Mouse (Mus musculus) c-Kit-positive CD71-positive TER-119-negative erythroid progenitor cells, embryonic 14.5 days (primary cell): Measurements from ENCODE around the gene Olfr1270.
"Not testable (repeated sequence)": the region's sequence is repeated elsewhere in the genome, so short reads cannot be mapped to it uniquely, and the experiment has no call there.

Experiments
- DNase-seq: peaks from one replicate; pipeline ENCODE4 v3.0.0-alpha.2; 2013; ENCODE audit warnings: low read depth

The Olfr1270 gene

DNA sequence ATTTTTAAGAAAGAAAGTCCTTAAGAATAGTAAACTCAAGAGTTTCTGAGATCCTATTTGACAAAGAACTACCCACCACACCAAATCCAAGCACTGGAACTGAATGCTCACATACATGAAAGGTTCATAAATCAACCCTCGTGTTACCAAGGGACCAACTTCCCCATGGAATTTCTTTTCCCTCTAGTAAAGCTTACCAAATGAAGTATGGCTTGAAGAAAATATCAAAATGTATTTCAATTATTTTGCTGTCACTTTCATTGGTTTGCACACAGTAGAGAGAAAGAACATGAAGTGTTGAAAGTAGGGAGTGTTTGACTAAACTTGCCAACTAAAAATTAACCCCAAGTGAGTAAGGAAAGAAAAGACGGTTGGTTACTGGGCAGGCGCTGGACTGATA, at the start of gene Olfr1270:
Olfr1270 (minus strand) TSS at position 101 of the 400 bp plus-strand sequence.
- no peak for DNase-seq

DNA sequence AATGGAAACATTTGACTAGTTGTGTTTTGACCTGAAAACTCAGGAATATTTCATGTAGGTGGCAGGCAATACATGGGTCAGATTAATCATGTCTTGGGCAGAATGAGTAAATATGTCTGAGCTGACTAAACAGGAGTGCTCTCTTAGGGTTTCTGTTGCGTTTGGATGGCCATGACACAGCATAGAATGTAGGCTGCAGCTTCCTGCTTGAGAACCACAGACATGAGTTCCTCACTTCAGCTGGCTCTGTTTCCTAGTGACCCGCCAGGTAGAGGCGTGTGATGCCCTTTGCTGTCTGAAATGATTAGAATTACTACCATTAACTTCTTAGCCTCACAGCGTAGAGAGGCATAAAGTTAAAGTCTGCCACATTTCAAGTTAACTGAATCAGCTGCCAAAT, 46.7 kb upstream of the Olfr1270 start:
- DNase-seq, result not testable (repeated sequence)

DNA sequence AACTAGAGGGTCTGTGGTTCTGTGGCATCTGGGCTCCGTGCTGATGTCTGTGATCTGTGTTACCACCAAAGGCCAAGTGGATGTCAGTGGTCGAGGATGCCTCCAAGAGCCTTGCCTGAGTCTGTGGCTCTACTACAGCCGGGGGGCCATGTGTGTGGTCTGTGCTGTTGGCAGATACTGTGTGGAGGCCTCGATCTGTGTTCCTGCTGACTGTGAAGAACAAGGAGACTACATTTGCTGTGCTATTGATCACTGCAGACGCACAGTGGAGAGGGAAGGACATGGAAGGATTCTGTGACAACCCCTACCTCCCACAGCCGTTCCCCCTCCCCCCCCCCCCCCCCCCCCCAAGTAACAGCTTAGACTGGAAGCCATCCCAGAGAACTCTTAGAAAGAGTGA, 42.4 kb upstream of the Olfr1270 start:
- DNase-seq, result not testable (repeated sequence)

DNA sequence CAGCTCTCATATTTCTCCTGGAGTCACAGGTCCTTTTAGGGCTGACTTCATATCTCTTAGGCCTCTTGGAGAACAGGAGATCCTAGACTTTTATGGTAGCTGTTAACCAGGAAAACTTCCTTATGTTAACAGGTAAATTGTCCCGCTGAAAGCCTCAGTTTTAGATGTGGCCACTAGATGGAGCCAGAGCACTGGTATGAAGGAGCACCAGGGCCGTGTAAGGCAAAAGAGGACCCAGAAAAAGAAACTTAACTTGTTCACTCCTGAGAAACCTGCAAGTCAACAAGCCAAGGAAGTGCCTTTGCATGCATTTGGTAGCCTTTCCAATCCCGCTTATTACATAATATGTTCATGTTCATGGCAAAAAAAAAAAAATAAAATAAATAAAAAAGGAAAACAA, 41.9 kb upstream of the Olfr1270 start:
- not testable (repeated sequence) for DNase-seq

DNA sequence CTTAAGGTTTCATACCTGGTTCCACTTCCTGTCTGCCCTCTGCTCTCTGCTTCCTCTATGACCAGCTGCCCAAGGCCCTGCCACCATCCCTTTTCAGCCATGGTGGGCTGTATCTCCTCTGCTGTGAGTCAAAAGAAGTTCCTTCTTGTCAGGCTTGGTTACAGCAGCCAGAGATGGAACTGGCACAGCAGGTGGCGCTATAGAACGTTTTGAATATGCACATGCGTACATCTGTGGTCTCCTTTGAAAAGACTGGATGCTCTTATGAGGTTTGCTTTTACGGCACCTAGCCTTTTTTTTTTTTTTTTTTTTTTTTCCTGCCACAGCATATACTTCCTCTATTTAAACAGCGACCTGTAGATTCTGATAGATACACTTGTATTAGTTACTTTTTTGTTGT, 34.2 kb upstream of the Olfr1270 start:
- not testable (repeated sequence) for DNase-seq

DNA sequence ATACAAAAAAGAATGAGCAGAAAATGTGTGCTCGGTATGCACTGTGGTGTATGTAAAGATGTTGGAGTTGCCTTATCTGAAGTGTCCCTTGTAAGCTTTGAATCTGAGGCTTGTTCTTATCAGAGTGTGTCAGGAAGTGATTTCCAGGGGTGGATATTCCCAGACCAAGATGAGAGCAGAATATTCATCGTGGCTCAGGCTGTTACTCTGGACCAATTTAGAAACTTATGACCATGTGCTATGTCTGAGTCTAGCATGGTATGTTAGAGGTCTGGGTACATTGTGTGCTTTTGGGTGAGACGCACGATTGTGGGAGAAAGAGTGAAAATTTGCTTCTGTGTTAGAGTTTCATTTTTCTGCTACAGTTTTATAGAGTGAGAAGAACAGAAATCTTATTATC, 33.2 kb upstream of the Olfr1270 start:
- DNase-seq, result not testable (repeated sequence)

DNA sequence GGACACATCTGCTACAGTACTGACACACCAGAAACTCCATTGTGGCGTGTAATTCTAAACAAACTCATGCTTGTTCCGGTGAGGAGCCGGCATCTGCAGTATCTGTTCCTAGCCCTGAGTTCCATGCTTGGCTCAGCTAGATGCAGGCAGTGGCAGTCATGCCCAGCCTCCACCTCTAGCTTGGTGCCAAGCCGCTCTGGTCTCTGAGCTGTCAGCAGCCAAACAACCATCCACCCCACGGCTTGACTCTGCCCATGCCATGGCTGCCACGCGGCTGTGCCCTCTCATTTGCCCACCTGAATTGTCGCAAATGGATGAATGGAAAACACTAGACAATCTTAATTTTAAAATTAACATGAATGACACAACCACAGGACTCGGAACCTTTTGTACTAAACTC, 1.0 kb upstream of the Olfr1270 start:
- DNase-seq, result no peak

DNA sequence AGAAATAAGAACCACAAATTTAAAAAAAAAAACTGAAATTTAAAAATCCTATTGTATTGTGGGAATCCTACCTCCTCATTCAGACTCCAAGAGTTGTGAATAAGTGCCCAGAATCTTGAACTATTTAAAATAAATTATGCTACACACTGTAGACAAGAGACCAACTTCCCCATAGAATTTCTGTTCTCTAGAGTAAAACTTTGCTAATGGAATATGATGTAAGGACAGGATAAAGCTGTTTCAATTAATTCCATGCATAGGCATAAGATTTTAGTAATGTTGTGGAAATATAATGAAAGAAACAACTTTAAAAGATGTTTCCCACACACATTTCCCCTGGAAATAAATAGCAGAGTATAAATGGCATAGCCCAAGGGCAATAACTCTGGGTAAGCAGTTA, 10.7 kb downstream of the Olfr1270 start, which contains the start of gene Olfr32:
Olfr32 (minus strand) TSS at position 101 of the 400 bp plus-strand sequence.
- no peak for DNase-seq

DNA sequence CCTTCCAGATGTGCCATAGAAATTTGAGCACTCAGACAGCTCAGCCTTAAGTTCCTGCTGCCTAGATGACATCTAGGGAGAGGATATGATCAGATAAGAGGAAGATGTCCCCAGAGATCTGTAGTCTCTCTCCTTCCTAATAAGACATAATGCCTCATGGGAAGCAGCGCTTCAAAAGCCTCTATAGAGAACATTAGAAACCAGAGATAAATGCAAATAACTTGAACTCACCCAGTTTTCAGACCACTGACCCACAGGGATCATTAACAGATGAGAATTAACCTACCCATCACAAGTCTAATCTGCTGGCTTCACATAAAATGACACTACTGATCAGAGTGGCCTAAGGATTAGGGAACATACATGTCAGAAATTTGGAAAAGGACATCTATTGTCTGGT, 31.6 kb downstream of the Olfr1270 start, which contains the start of gene Olfr1269:
Olfr1269 (minus strand) TSS at position 101 of the 400 bp plus-strand sequence.
- no peak for DNase-seq
